ENCODE assay signal across 8 mouse cellular contexts in genomic region chr1:38836477-38836872, GRCm38 (mm10). TPM values are rescaled to one million over a fixed set of nuclear protein-coding genes. Genes with fewer than 3 reads are reported as not detected.
A peak's percentile ranks its signal among the peaks of the same experiment; 100 is the strongest.
DNase-seq lines count a peak whose midpoint lies in the region; ATAC-seq and TF ChIP-seq lines count a peak whose summit lies in the region.

TSS of gene Lonrf2 (minus strand) at chr1:38836711.

- H3K36me3 ChIP-seq in midbrain, postnatal 0 days (ENCODE audit: insufficient read depth, low read length), result no peaks in the 10 kb centered on the region

- H3K9me3 ChIP-seq in midbrain, postnatal 0 days (ENCODE audit: low read length), result no peaks in the 10 kb centered on the region

- peak within 1 kb of the TSS; percentile 93 for H3K4me2 ChIP-seq in midbrain, postnatal 0 days (ENCODE audit: low read depth, low read length, poor library complexity, severe bottlenecking)

- peak; percentile 95 for ATAC-seq in midbrain, postnatal 0 days (ENCODE audit: low FRiP score)
- ATAC-seq in granulocyte monocyte progenitor cell, adult 5-6 weeks (replicated peaks; ENCODE audit: poor library complexity, severe bottlenecking), result no peak

- peak within 1 kb of the TSS; percentile 98 for H3K27ac ChIP-seq in midbrain, postnatal 0 days (ENCODE audit: low read depth, low read length)

- WGBS in midbrain, postnatal 0 days, result 1% methylated on average over 21 of the region's 47 CpGs

- peak; percentile 15; the same call in 1 of the 2 replicates for TF ChIP-seq CTCF in midbrain, postnatal 0 days (IDR thresholded peaks at IDR 0.05)

- no peaks in the 10 kb centered on the region for H3K27me3 ChIP-seq in midbrain, postnatal 0 days (ENCODE audit: insufficient read depth, low read length)

- peak within 1 kb of the TSS; percentile 97 for H3K9ac ChIP-seq in midbrain, postnatal 0 days (replicated peaks; ENCODE audit: low read length, poor library complexity, severe bottlenecking)

- peak; percentile 69 for DNase-seq in layer of hippocampus, adult 11-12 months (ENCODE audit: low spot score)
- DNase-seq in layer of hippocampus, adult 9-10 months (ENCODE audit: low spot score), result no peak
- DNase-seq in cerebellum, postnatal 25 days, result peak; percentile 85 to 88
- peak; percentile 78 to 85 for DNase-seq in frontal cortex, postnatal 36 days (ENCODE audit: low spot score in 2 of 2)
- peak; percentile 65 for DNase-seq in left cerebral cortex, adult 11 months (ENCODE audit: low spot score)
- DNase-seq in midbrain, postnatal 0 days (ENCODE audit: low spot score), result peak; percentile 88
- DNase-seq in spleen, adult 18-20 months, result no peak

- H3K4me3 ChIP-seq in midbrain, postnatal 0 days (ENCODE audit: low read depth, low read length), result peak within 1 kb of the TSS; percentile 74

- peaks cover 3% of the 10 kb centered on the region; the same call in 1 of the 2 replicates for H3K4me1 ChIP-seq in midbrain, postnatal 0 days (ENCODE audit: insufficient read depth, low read length)

RNA-seq across cellular contexts. Expression of gene Lonrf2, which starts in this region (rescaled TPM):
- total RNA-seq in midbrain, postnatal 0 days (2014; rRNA removed), result 155 and 183 TPM in 2 replicates
- polyA plus RNA-seq in midbrain, postnatal 0 days (2015; fragmentation: Nextera tagmentation; extraction: Ambion mirVana), result 24.2 and 28.8 TPM in 2 replicates
- not detected in 2 replicates for total RNA-seq in granulocyte monocyte progenitor cell, adult 5-6 weeks (2014; fragmentation: Nextera tagmentation)
- total RNA-seq in granulocyte monocyte progenitor cell, adult 5-6 weeks (2017), result 0.31 TPM in 1 of 2 replicates, not detected in the other

Comparison
In these comparisons a context has a peak if more than half of its experiments do, and no peak if none do; other contexts are left out.
1. RNA of gene Lonrf2 (total RNA-seq): 155 to 183 TPM in midbrain, postnatal 0 days; 0.31 TPM in granulocyte monocyte progenitor cell, adult 5-6 weeks; every median in the first group is over 100 times any median in the second.
2. DNase-seq: peak in layer of hippocampus, adult 11-12 months (single experiment), cerebellum, postnatal 25 days (2 of 2), frontal cortex, postnatal 36 days (2 of 2), left cerebral cortex, adult 11 months (single experiment) and midbrain, postnatal 0 days (single experiment); none in layer of hippocampus, adult 9-10 months (single experiment) and spleen, adult 18-20 months (0 of 2).